In genomic region chr13:58275076-58275475, GRCm38 (mm10) we compare ENCODE assay signal across 7 mouse cellular contexts. TPM values are rescaled to one million over a fixed set of nuclear protein-coding genes. Genes with fewer than 3 reads are reported as not detected.
DNase-seq lines count a peak whose midpoint lies in the region; ATAC-seq lines count a peak whose summit lies in the region.

No protein-coding gene starts in this region.

- H3K9me3 ChIP-seq in lung, embryonic 16.5 days (ENCODE audit: control insufficient read depth, low read length), result no peaks in the 10 kb centered on the region
- no peaks in the 10 kb centered on the region for H3K9me3 ChIP-seq in forebrain, embryonic 13.5 days (replicated peaks)
- no peaks in the 10 kb centered on the region for H3K9me3 ChIP-seq in limb, embryonic 13.5 days
- no peaks in the 10 kb centered on the region for H3K9me3 ChIP-seq in stomach, embryonic 14.5 days (ENCODE audit: control insufficient read depth, low read depth, low read length)

- no peak for DNase-seq in lung, postnatal 4 days
- no peak for DNase-seq in right cerebral cortex, postnatal 36 days (ENCODE audit: low spot score in 2 of 2)
- no peak for DNase-seq in left cerebral cortex, adult 8-10 months (ENCODE audit: low spot score in 2 of 2)

- peaks cover 6% of the 10 kb centered on the region for H3K27me3 ChIP-seq in lung, embryonic 16.5 days (ENCODE audit: control insufficient read depth, insufficient read depth, low read depth, low read length)
- H3K27me3 ChIP-seq in forebrain, embryonic 13.5 days, result no peaks in the 10 kb centered on the region
- H3K27me3 ChIP-seq in limb, embryonic 13.5 days, result peaks cover 13% of the 10 kb centered on the region
- no peaks in the 10 kb centered on the region for H3K27me3 ChIP-seq in stomach, embryonic 14.5 days (ENCODE audit: control insufficient read depth, insufficient read depth, low read length)

- no peak overlapping the region for H3K27ac ChIP-seq in lung, embryonic 16.5 days (ENCODE audit: low read length)
- 0 out of 2 replicates have a peak overlapping the region, but pooled peaks have one; percentile 89 for H3K27ac ChIP-seq in forebrain, embryonic 13.5 days
- H3K27ac ChIP-seq in limb, embryonic 13.5 days, result no peak overlapping the region
- H3K27ac ChIP-seq in stomach, embryonic 14.5 days (ENCODE audit: low read length), result 0 out of 2 replicates have a peak overlapping the region, but pooled peaks have one; percentile 75

- H3K4me3 ChIP-seq in lung, embryonic 16.5 days (ENCODE audit: low read length), result peak overlapping the region; percentile 87
- peak overlapping the region; percentile 84 for H3K4me3 ChIP-seq in forebrain, embryonic 13.5 days
- H3K4me3 ChIP-seq in limb, embryonic 13.5 days, result peak overlapping the region; percentile 65
- peak overlapping the region; percentile 71 for H3K4me3 ChIP-seq in stomach, embryonic 14.5 days (ENCODE audit: low read depth, low read length)

- peaks cover 9% of the 10 kb centered on the region for H3K4me1 ChIP-seq in lung, embryonic 16.5 days (replicated peaks; ENCODE audit: control insufficient read depth, insufficient read depth, low read length)
- peaks cover 22% of the 10 kb centered on the region for H3K4me1 ChIP-seq in forebrain, embryonic 13.5 days
- peaks cover 17% of the 10 kb centered on the region for H3K4me1 ChIP-seq in limb, embryonic 13.5 days
- H3K4me1 ChIP-seq in stomach, embryonic 14.5 days (ENCODE audit: control insufficient read depth, insufficient read depth, low read length), result peaks cover 8% of the 10 kb centered on the region; the same call in 1 of the 2 replicates

- H3K9ac ChIP-seq in lung, embryonic 16.5 days (ENCODE audit: low read length), result peak overlapping the region; percentile 87
- H3K9ac ChIP-seq in forebrain, embryonic 13.5 days, result peak overlapping the region; percentile 91; the same call in 1 of the 2 replicates
- peak overlapping the region; percentile 76 for H3K9ac ChIP-seq in limb, embryonic 13.5 days
- H3K9ac ChIP-seq in stomach, embryonic 14.5 days (replicated peaks; ENCODE audit: low read depth, low read length), result peak overlapping the region; percentile 80

- no peak for ATAC-seq in lung, embryonic 16.5 days (ENCODE audit: low read depth)
- ATAC-seq in forebrain, embryonic 13.5 days, result no peak
- ATAC-seq in limb, embryonic 13.5 days (ENCODE audit: low FRiP score, low read depth), result no peak
- ATAC-seq in stomach, embryonic 14.5 days (ENCODE audit: insufficient number of reproducible peaks, insufficient read depth, low FRiP score, low read depth), result no peak

- H3K4me2 ChIP-seq in lung, embryonic 16.5 days (ENCODE audit: low read depth, low read length), result peak overlapping the region; percentile 92
- H3K4me2 ChIP-seq in forebrain, embryonic 13.5 days, result peak overlapping the region; percentile 76
- H3K4me2 ChIP-seq in limb, embryonic 13.5 days (replicated peaks), result peak overlapping the region; percentile 73
- H3K4me2 ChIP-seq in stomach, embryonic 14.5 days (replicated peaks; ENCODE audit: low read depth, low read length), result peak overlapping the region; percentile 87

- H3K36me3 ChIP-seq in lung, embryonic 16.5 days (ENCODE audit: control insufficient read depth, insufficient read depth, low read length), result no peaks in the 10 kb centered on the region
- H3K36me3 ChIP-seq in forebrain, embryonic 13.5 days (ENCODE audit: poor library complexity, severe bottlenecking), result no peaks in the 10 kb centered on the region
- H3K36me3 ChIP-seq in limb, embryonic 13.5 days, result no peaks in the 10 kb centered on the region
- H3K36me3 ChIP-seq in stomach, embryonic 14.5 days (ENCODE audit: control insufficient read depth, insufficient read depth, low read length), result no peaks in the 10 kb centered on the region

- WGBS in lung, embryonic 16.5 days, result 20% methylated on average over 8 of the region's 9 CpGs
- 20% methylated on average over 9 of the region's 9 CpGs for WGBS in forebrain, embryonic 13.5 days
- 22% methylated on average over 9 of the region's 9 CpGs for whole genome bisulfite sequencing in limb, embryonic 13.5 days
- 22% methylated on average over 9 of the region's 9 CpGs for WGBS in stomach, embryonic 14.5 days

RNA-seq across cellular contexts. Expression of gene Gkap1, which starts 0.4 kb away (rescaled TPM):
- polyA plus RNA-seq in lung, embryonic 16.5 days (2015; fragmentation: Nextera tagmentation; extraction: Ambion mirVana), result 16.5 and 19.8 TPM in 2 replicates
- 32.0 and 34.6 TPM in 2 replicates for polyA plus RNA-seq in forebrain, embryonic 13.5 days (2015; fragmentation: Nextera tagmentation; extraction: Ambion mirVana)
- polyA plus RNA-seq in limb, embryonic 13.5 days (2015; fragmentation: Nextera tagmentation; extraction: Ambion mirVana), result 25.1 TPM in 2 replicates
- polyA plus RNA-seq in stomach, embryonic 14.5 days (2014; fragmentation: Nextera tagmentation; extraction: Ambion mirVana), result 24.1 and 26.0 TPM in 2 replicates
- 10 to 100 TPM; 17.0 to 20.8 (median 17.7) TPM for total RNA-seq in left cerebral cortex, adult 8-10 months (2022)

RNA-seq across cellular contexts. Expression of gene Ubqln1, which starts 59.6 kb away (rescaled TPM):
- polyA plus RNA-seq in lung, embryonic 16.5 days (2015; fragmentation: Nextera tagmentation; extraction: Ambion mirVana), result 81.0 and 87.8 TPM in 2 replicates
- polyA plus RNA-seq in forebrain, embryonic 13.5 days (2015; fragmentation: Nextera tagmentation; extraction: Ambion mirVana), result 123 TPM in 2 replicates
- polyA plus RNA-seq in limb, embryonic 13.5 days (2015; fragmentation: Nextera tagmentation; extraction: Ambion mirVana), result 94.0 and 101 TPM in 2 replicates
- polyA plus RNA-seq in stomach, embryonic 14.5 days (2014; fragmentation: Nextera tagmentation; extraction: Ambion mirVana), result 76.2 and 78.4 TPM in 2 replicates
- 100 to 1,000 TPM; 146 to 154 (median 149) TPM for total RNA-seq in left cerebral cortex, adult 8-10 months (2022)

Comparison
In these comparisons a context has a peak if more than half of its experiments do, and no peak if none do; other contexts are left out.
1. H3K27ac ChIP-seq: peak in forebrain, embryonic 13.5 days (single experiment) and stomach, embryonic 14.5 days (single experiment); none in lung, embryonic 16.5 days (single experiment) and limb, embryonic 13.5 days (single experiment).
2. Peak in every context shown above with its lines, with median percentiles within 50 percentile points of each other: H3K4me2 ChIP-seq, H3K4me3 ChIP-seq and H3K9ac ChIP-seq.